Mouse (Mus musculus) adrenal gland, postnatal 14 days (tissue): ENCODE measurements around the gene Shh. TPM values are rescaled to one million over a fixed set of nuclear protein-coding genes. Genes with fewer than 3 reads are reported as not detected.

ENCODE experiments used
- DNase-seq: peaks from one replicate; pipeline ENCODE4 v3.0.0; 2021; ENCODE audit warnings: mixed read lengths
- long read RNA-seq, 2 experiments: library from polyadenylated mRNA; stranded (forward); transcript quantifications; one replicate each; pipeline ENCODE4 v2.0.0; 2021
- total RNA-seq: library from RNA; stranded (reverse); gene quantifications from 2 replicates; pipeline ENCODE4 v1.2.3, GENCODE M21; 2021

Shh gene
- total RNA-seq = 15.5 and 19.7 TPM in 2 replicates
- long read RNA-seq, experiment 1, partial matches to known transcripts = 0 of 9 reads
- long read RNA-seq, experiment 1, other reads (novel, unspliced or antisense) = 6 of 9 reads
- long read RNA-seq, experiment 2, partial matches to known transcripts = 0 of 9 reads
- long read RNA-seq, experiment 2, other reads (novel, unspliced or antisense) = 8 of 9 reads

GRCm38 (mm10) chr5:28466760-28467306 is at the start of gene Shh:
Gene Shh (minus strand): TSS chr5:28467256.
- DNase-seq = peak; percentile 45

GRCm38 (mm10) chr5:28500792-28501439 is 33.9 kb upstream of the Shh start:
- DNase-seq = no peak

- no peak for DNase-seq
Measured at GRCm38 (mm10) chr5:28498846-28499245, 31.8 kb upstream of the Shh start.

GRCm38 (mm10) chr5:28495712-28496650 is 28.9 kb upstream of the Shh start:
- DNase-seq = no peak

GRCm38 (mm10) chr5:28493550-28493949 is 26.5 kb upstream of the Shh start:
- no peak for DNase-seq

- DNase-seq = no peak
Measured at GRCm38 (mm10) chr5:28482991-28483390, 15.9 kb upstream of the Shh start.

GRCm38 (mm10) chr5:28481730-28482129 is 14.7 kb upstream of the Shh start:
- no peak for DNase-seq

- no peak for DNase-seq
Measured at GRCm38 (mm10) chr5:28476389-28477379, 9.6 kb upstream of the Shh start.

- DNase-seq = peak; percentile 57
Measured at GRCm38 (mm10) chr5:28473556-28473955, 6.5 kb upstream of the Shh start.

GRCm38 (mm10) chr5:28469525-28470202 is 2.6 kb upstream of the Shh start:
- DNase-seq = peak; percentile 93

- DNase-seq = no peak
Measured at GRCm38 (mm10) chr5:28466351-28466750, 705 bp downstream of the Shh start.

GRCm38 (mm10) chr5:28465526-28465925 is 1.5 kb downstream of the Shh start:
- no peak for DNase-seq

- peak; percentile 81 for DNase-seq
Measured at GRCm38 (mm10) chr5:28465099-28465406, 2.0 kb downstream of the Shh start.

GRCm38 (mm10) chr5:28464361-28465098 is 2.5 kb downstream of the Shh start:
- peak; percentile 66 for DNase-seq

- DNase-seq = no peak
Measured at GRCm38 (mm10) chr5:28463656-28464055, 3.4 kb downstream of the Shh start.

GRCm38 (mm10) chr5:28462741-28463590 is 4.1 kb downstream of the Shh start:
- peak; percentile 49 for DNase-seq

GRCm38 (mm10) chr5:28461376-28461775 is 5.7 kb downstream of the Shh start:
- no peak for DNase-seq

- peak; percentile 27 for DNase-seq
Measured at GRCm38 (mm10) chr5:28460556-28461350, 6.3 kb downstream of the Shh start.
